Mouse (Mus musculus): ENCODE results near the gene Ptpn18. TPM values are rescaled to one million over a fixed set of nuclear protein-coding genes. Genes with fewer than 3 reads are reported as not detected.

Ptpn18 gene
- total RNA-seq (2023) = 102 to 116 TPM (median 108 TPM) in 4 replicates

GRCm38 (mm10) chr1:34459284-34460060, at the start of gene Ptpn18:
Gene Ptpn18 (plus strand): TSS chr1:34459762.

GRCm38 (mm10) chr1:34439215-34439960, 20.2 kb upstream of the Ptpn18 start, which contains the start of the genes Ccdc115 and Imp4:
Gene Ccdc115 (minus strand): TSS chr1:34439672.
Gene Imp4 (plus strand): TSS chr1:34439851.

Other genes with a start within 250 kb of the Ptpn18 start
- gene Ccdc115, start 20.1 kb upstream of the Ptpn18 start, total RNA-seq (2023) = 17.4 to 22.5 TPM (median 20.3 TPM) in 4 replicates
- gene Imp4, start 19.9 kb upstream of the Ptpn18 start, total RNA-seq (2023) = 76.1 to 83.4 TPM (median 82.9 TPM) in 4 replicates
- not detected in 4 replicates for gene Prss39, start 38.6 kb downstream of the Ptpn18 start, total RNA-seq (2023)
- gene Cfc1, start 75.9 kb downstream of the Ptpn18 start, total RNA-seq (2023) = not detected in 4 replicates
- gene Prss40, start 101.2 kb downstream of the Ptpn18 start, total RNA-seq (2023) = not detected in 4 replicates
- not detected in 4 replicates for gene Amer3, start 119.9 kb downstream of the Ptpn18 start, total RNA-seq (2023)

All from B cell, adult 62 days (primary cell).